Mouse (Mus musculus): ENCODE results near the gene Rbm17.

Rbm17 gene

GRCm38 (mm10) chr2:11558654-11559053 lies 45.3 kb downstream of the Rbm17 start:
- Histone ChIP-seq H3K4me1 (replicated peaks; ENCODE audit: low read depth, low read length) (peaks cover 30% of the 10 kb centered on the region), H3K36me3 (ENCODE audit: insufficient read depth, low read length) (no peaks in the 10 kb centered on the region), H3K27me3 (ENCODE audit: insufficient read depth, low read length) (peaks cover 21% of the 10 kb centered on the region), H3K4me3 (replicated peaks; ENCODE audit: low read length) (no peak overlapping the region), H3K9me3 (ENCODE audit: low read length) (peaks cover 10% of the 10 kb centered on the region)
- TF ChIP-seq POU5F1 (IDR thresholded peaks at IDR 0.05; ENCODE audit: borderline replicate concordance, low read length) (no peak), CTCF (conservative IDR thresholded peaks at IDR 0.05; ENCODE audit: low read length) (no peak), NANOG (IDR thresholded peaks at IDR 0.05; ENCODE audit: borderline replicate concordance, low read length) (no peak)

GRCm38 (mm10) chr2:11557244-11557643 lies 46.7 kb downstream of the Rbm17 start:
- no peaks in the 10 kb centered on the region for H3K36me3 ChIP-seq (ENCODE audit: insufficient read depth, low read length)
- no peak overlapping the region for H3K4me3 ChIP-seq (replicated peaks; ENCODE audit: low read length)
- peaks cover 44% of the 10 kb centered on the region for H3K4me1 ChIP-seq (replicated peaks; ENCODE audit: low read depth, low read length)
- TF ChIP-seq NANOG (IDR thresholded peaks at IDR 0.05; ENCODE audit: borderline replicate concordance, low read length): no peak
- no peak for TF ChIP-seq POU5F1 (IDR thresholded peaks at IDR 0.05; ENCODE audit: borderline replicate concordance, low read length)
- no peak for TF ChIP-seq CTCF (conservative IDR thresholded peaks at IDR 0.05; ENCODE audit: low read length)
- peaks cover 35% of the 10 kb centered on the region for H3K27me3 ChIP-seq (ENCODE audit: insufficient read depth, low read length)
- H3K9me3 ChIP-seq (ENCODE audit: low read length): no peaks in the 10 kb centered on the region

DNA sequence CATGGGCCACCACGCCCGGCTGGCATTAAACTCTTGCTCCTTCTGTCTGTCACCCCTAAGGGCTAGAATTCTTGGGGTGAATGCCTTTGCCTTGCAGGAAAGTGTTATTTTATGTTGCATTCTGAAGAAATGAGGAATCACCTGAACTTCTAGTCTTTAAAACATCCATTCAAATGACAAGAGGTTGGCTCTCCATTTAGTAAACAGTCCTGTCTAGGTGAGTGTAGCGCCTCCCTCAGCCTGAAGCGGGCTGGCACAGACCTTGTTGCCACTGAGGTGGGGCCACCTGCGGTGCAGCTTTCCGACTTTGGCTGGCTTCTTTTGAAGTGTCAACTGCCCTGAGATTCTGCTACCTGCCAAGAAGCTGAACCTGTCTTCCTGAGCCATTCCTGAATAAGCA lies 48.6 kb downstream of the Rbm17 start:
- Histone ChIP-seq H3K4me3 (replicated peaks; ENCODE audit: low read length) (no peak overlapping the region), H3K27me3 (ENCODE audit: insufficient read depth, low read length) (peaks cover 49% of the 10 kb centered on the region), H3K4me1 (replicated peaks; ENCODE audit: low read depth, low read length) (peaks cover 50% of the 10 kb centered on the region), H3K36me3 (ENCODE audit: insufficient read depth, low read length) (no peaks in the 10 kb centered on the region), H3K9me3 (ENCODE audit: low read length) (no peaks in the 10 kb centered on the region)
- TF ChIP-seq CTCF (conservative IDR thresholded peaks at IDR 0.05; ENCODE audit: low read length): no peak
- TF ChIP-seq NANOG (IDR thresholded peaks at IDR 0.05; ENCODE audit: borderline replicate concordance, low read length): no peak

DNA sequence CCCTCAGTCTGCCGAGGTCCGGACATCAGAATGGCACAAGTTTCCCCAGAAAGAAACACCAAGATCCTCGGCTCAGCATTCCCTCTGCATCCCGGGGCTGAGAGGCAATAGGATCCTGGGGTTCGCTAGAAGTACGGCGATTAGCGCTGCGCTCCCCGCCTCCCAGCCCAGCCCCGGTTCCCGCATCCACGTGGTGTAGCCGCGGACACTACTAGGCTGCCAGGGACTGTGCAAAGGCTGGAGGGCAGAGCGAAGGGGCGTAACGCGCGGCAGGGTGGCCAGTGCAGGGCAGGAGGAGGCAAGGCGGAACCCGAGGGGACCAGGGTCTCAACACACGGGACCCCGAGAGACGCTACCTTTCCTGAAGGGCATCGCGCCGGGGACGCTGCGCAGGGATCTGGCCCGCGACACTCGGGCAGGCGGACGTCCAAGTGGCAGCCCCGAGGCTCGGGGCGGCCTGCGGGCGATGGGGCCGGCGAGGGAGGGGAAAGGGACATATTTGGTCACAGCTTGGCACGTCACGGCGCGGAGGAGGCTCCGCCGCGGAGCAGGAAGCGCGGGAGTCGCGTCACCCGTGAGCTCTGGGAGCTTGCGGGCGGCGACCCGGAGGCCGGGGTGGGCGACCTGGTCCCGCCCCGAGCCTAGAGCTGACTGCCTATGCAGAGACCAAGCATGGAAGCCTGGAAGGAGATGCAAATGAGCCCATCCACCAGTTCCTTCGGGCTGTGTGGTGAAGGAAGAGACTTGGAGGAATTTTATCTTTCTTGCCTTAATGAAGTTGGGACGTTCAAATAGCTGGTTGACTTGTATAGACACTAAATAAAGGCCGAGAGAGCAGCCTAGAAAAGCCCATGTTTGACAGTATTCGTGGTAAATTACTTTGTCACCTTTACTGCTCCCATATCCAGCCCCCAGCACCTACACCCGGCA lies 50.2 kb downstream of the Rbm17 start, which contains the start of gene Pfkfb3:
Pfkfb3 (minus strand) TSS at position 607 of the 930 bp plus-strand sequence.
- Histone ChIP-seq H3K4me1 (replicated peaks; ENCODE audit: low read depth, low read length) (peaks cover 50% of the 10 kb centered on the region), H3K4me3 (replicated peaks; ENCODE audit: low read length) (peak within 1 kb of the TSS; percentile 84), H3K27me3 (ENCODE audit: insufficient read depth, low read length) (peaks cover 56% of the 10 kb centered on the region), H3K36me3 (ENCODE audit: insufficient read depth, low read length) (no peaks in the 10 kb centered on the region), H3K9me3 (ENCODE audit: low read length) (no peaks in the 10 kb centered on the region)
- no peak for TF ChIP-seq CTCF (conservative IDR thresholded peaks at IDR 0.05; ENCODE audit: low read length)
- no peak for TF ChIP-seq NANOG (IDR thresholded peaks at IDR 0.05; ENCODE audit: borderline replicate concordance, low read length)
- no peak for TF ChIP-seq POU5F1 (IDR thresholded peaks at IDR 0.05; ENCODE audit: borderline replicate concordance, low read length)

GRCm38 (mm10) chr2:11552966-11553451 lies 50.9 kb downstream of the Rbm17 start:
- no peaks in the 10 kb centered on the region for H3K9me3 ChIP-seq (ENCODE audit: low read length)

DNA sequence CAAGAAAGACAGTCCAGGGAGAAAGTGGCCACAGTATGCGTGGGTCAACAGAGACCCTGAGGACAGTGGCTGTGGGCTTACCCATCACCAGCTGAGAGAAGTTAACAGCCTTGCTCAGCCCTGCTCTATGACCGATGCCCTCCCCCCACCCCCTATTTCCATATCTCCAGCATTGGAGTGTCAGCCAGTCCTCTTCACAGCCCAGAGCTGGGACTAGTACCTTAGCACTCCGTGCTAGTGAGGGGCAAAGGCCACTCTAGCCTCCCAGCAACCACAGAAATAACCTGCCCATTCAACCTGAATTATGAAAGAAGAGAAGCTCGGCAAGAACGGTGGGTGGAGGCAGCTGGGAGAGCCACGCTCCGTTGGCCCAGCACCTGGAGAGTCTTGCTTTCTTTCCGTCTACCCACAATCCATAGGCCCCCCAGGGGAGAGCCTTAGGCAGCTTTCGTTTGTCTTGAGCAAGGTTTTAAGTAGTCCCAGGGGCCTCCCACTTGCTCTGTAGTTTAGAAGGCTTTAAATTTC lies 51.6 kb downstream of the Rbm17 start:
- Histone ChIP-seq H3K36me3 (ENCODE audit: insufficient read depth, low read length) (no peaks in the 10 kb centered on the region), H3K9me3 (ENCODE audit: low read length) (no peaks in the 10 kb centered on the region), H3K4me1 (replicated peaks; ENCODE audit: low read depth, low read length) (peaks cover 52% of the 10 kb centered on the region), H3K27me3 (ENCODE audit: insufficient read depth, low read length) (peaks cover 56% of the 10 kb centered on the region), H3K4me3 (replicated peaks; ENCODE audit: low read length) (peak overlapping the region; percentile 84)
- TF ChIP-seq POU5F1 (IDR thresholded peaks at IDR 0.05; ENCODE audit: borderline replicate concordance, low read length) (no peak), NANOG (IDR thresholded peaks at IDR 0.05; ENCODE audit: borderline replicate concordance, low read length) (no peak), CTCF (conservative IDR thresholded peaks at IDR 0.05; ENCODE audit: low read length) (no peak)

More at GRCm38 (mm10) chr2:11552966-11553451, 50.9 kb downstream of the Rbm17 start:
- no peaks in the 10 kb centered on the region for H3K36me3 ChIP-seq (ENCODE audit: insufficient read depth, low read length)
- H3K4me3 ChIP-seq (replicated peaks; ENCODE audit: low read length): peak overlapping the region; percentile 84
- TF ChIP-seq CTCF (conservative IDR thresholded peaks at IDR 0.05; ENCODE audit: low read length) (no peak), POU5F1 (IDR thresholded peaks at IDR 0.05; ENCODE audit: borderline replicate concordance, low read length) (no peak), NANOG (IDR thresholded peaks at IDR 0.05; ENCODE audit: borderline replicate concordance, low read length) (no peak)
- H3K4me1 ChIP-seq (replicated peaks; ENCODE audit: low read depth, low read length): peaks cover 49% of the 10 kb centered on the region
- peaks cover 56% of the 10 kb centered on the region for H3K27me3 ChIP-seq (ENCODE audit: insufficient read depth, low read length)

GRCm38 (mm10) chr2:11551726-11552125 lies 52.2 kb downstream of the Rbm17 start:
- no peaks in the 10 kb centered on the region for H3K36me3 ChIP-seq (ENCODE audit: insufficient read depth, low read length)
- no peak overlapping the region for H3K4me3 ChIP-seq (replicated peaks; ENCODE audit: low read length)
- peaks cover 55% of the 10 kb centered on the region for H3K4me1 ChIP-seq (replicated peaks; ENCODE audit: low read depth, low read length)
- peaks cover 56% of the 10 kb centered on the region for H3K27me3 ChIP-seq (ENCODE audit: insufficient read depth, low read length)
- TF ChIP-seq CTCF (conservative IDR thresholded peaks at IDR 0.05; ENCODE audit: low read length): no peak
- TF ChIP-seq NANOG (IDR thresholded peaks at IDR 0.05; ENCODE audit: borderline replicate concordance, low read length): no peak
- no peak for TF ChIP-seq POU5F1 (IDR thresholded peaks at IDR 0.05; ENCODE audit: borderline replicate concordance, low read length)
- no peaks in the 10 kb centered on the region for H3K9me3 ChIP-seq (ENCODE audit: low read length)

- Histone ChIP-seq H3K9me3 (ENCODE audit: low read length) (no peaks in the 10 kb centered on the region), H3K27me3 (ENCODE audit: insufficient read depth, low read length) (peaks cover 36% of the 10 kb centered on the region), H3K4me1 (replicated peaks; ENCODE audit: low read depth, low read length) (peaks cover 61% of the 10 kb centered on the region), H3K36me3 (ENCODE audit: insufficient read depth, low read length) (no peaks in the 10 kb centered on the region), H3K4me3 (replicated peaks; ENCODE audit: low read length) (no peak overlapping the region)
- no peak for TF ChIP-seq NANOG (IDR thresholded peaks at IDR 0.05; ENCODE audit: borderline replicate concordance, low read length)
- TF ChIP-seq CTCF (conservative IDR thresholded peaks at IDR 0.05; ENCODE audit: low read length): no peak
- no peak for TF ChIP-seq POU5F1 (IDR thresholded peaks at IDR 0.05; ENCODE audit: borderline replicate concordance, low read length)
These were observed 55.4 kb downstream of the Rbm17 start for GRCm38 (mm10) chr2:11548508-11548907.

Data from E14TG2a.4 (cell line).